Mouse (Mus musculus): ENCODE measurements at regions not wholly inside any gene's neighbourhood (a gene's known extent, or its start where the extent isn't known, plus 50 kb on each side); places are given as distances from the start of the nearest gene placed in this dataset.
A peak's percentile ranks its signal among the peaks of the same experiment; 100 is the strongest.

GRCm38 (mm10) chr2:51747675-51748319, 120.5 kb downstream of the Tas2r134 start:
- Histone ChIP-seq H3K79me2 (ENCODE audit: control insufficient read depth, insufficient read depth) (no peaks in the 10 kb centered on the region), H3ac (ENCODE audit: control insufficient read depth, insufficient read length) (no peak overlapping the region), H3K27me3 (ENCODE audit: control insufficient read depth, insufficient read depth, insufficient read length) (no peaks in the 10 kb centered on the region), H3K4me2 (ENCODE audit: low read depth) (no peak overlapping the region), H3K4me3 (no peak overlapping the region), H3K36me3 (ENCODE audit: control insufficient read depth, insufficient read depth) (no peaks in the 10 kb centered on the region)
- TF ChIP-seq MYOD1 (IDR thresholded peaks at IDR 0.05; ENCODE audit: control insufficient read depth in 1 of 3, insufficient read length in 2 of 3, low read depth in 2 of 3) = no peak
- no peak for TF ChIP-seq CEBPB (IDR thresholded peaks at IDR 0.05; ENCODE audit: insufficient read depth, poor library complexity, severe bottlenecking)
- TF ChIP-seq USF1 (IDR thresholded peaks at IDR 0.05; ENCODE audit: low read depth) = no peak
- TF ChIP-seq MYOG (IDR thresholded peaks at IDR 0.05; ENCODE audit: control insufficient read depth in 1 of 3, insufficient read depth in 1 of 3, insufficient read length in 2 of 3, low read depth in 2 of 3) = no peak
- TF ChIP-seq POLR2AphosphoS2 (IDR thresholded peaks at IDR 0.05; ENCODE audit: insufficient read length, low read depth) = no peak
- TF ChIP-seq TCF12 (IDR thresholded peaks at IDR 0.05; ENCODE audit: insufficient read depth, poor library complexity, severe bottlenecking) = no peak
- TF ChIP-seq E2F4 (IDR thresholded peaks at IDR 0.05; ENCODE audit: insufficient read depth) = no peak
- TF ChIP-seq SRF (IDR thresholded peaks at IDR 0.05; ENCODE audit: control insufficient read depth, insufficient read length, low read depth) = no peak
- TF ChIP-seq REST (IDR thresholded peaks at IDR 0.05; ENCODE audit: insufficient read depth, insufficient read length) = no peak
- TF ChIP-seq TCF3 (IDR thresholded peaks at IDR 0.05; ENCODE audit: insufficient read length, low read depth) = no peak
- TF ChIP-seq MAX (IDR thresholded peaks at IDR 0.05; ENCODE audit: low read depth) = no peak
- TF ChIP-seq POLR2A (IDR thresholded peaks at IDR 0.05; ENCODE audit: insufficient read length, low read depth) = no peak

GRCm38 (mm10) chr2:51749247-51749646, 121.9 kb downstream of the Tas2r134 start:
- no peak for TF ChIP-seq POLR2A (IDR thresholded peaks at IDR 0.05; ENCODE audit: insufficient read length, low read depth)
- no peak for TF ChIP-seq MYOG (IDR thresholded peaks at IDR 0.05; ENCODE audit: control insufficient read depth in 1 of 3, insufficient read depth in 1 of 3, insufficient read length in 2 of 3, low read depth in 2 of 3)
- no peak for TF ChIP-seq POLR2AphosphoS2 (IDR thresholded peaks at IDR 0.05; ENCODE audit: insufficient read length, low read depth)
- no peak for TF ChIP-seq USF1 (IDR thresholded peaks at IDR 0.05; ENCODE audit: low read depth)
- TF ChIP-seq TCF12 (IDR thresholded peaks at IDR 0.05; ENCODE audit: insufficient read depth, poor library complexity, severe bottlenecking) = no peak
- TF ChIP-seq TCF3 (IDR thresholded peaks at IDR 0.05; ENCODE audit: insufficient read length, low read depth) = no peak
- TF ChIP-seq E2F4 (IDR thresholded peaks at IDR 0.05; ENCODE audit: insufficient read depth) = no peak
- no peak for TF ChIP-seq MAX (IDR thresholded peaks at IDR 0.05; ENCODE audit: low read depth)
- no peak for TF ChIP-seq SRF (IDR thresholded peaks at IDR 0.05; ENCODE audit: control insufficient read depth, insufficient read length, low read depth)
- no peak for TF ChIP-seq MYOD1 (IDR thresholded peaks at IDR 0.05; ENCODE audit: control insufficient read depth in 1 of 3, insufficient read length in 2 of 3, low read depth in 2 of 3)
- no peak for TF ChIP-seq CEBPB (IDR thresholded peaks at IDR 0.05; ENCODE audit: insufficient read depth, poor library complexity, severe bottlenecking)
- no peak for TF ChIP-seq REST (IDR thresholded peaks at IDR 0.05; ENCODE audit: insufficient read depth, insufficient read length)
- Histone ChIP-seq H3K4me3 (no peak overlapping the region), H3K36me3 (ENCODE audit: control insufficient read depth, insufficient read depth) (no peaks in the 10 kb centered on the region), H3K79me2 (ENCODE audit: control insufficient read depth, insufficient read depth) (no peaks in the 10 kb centered on the region), H3ac (ENCODE audit: control insufficient read depth, insufficient read length) (no peak overlapping the region), H3K27me3 (ENCODE audit: control insufficient read depth, insufficient read depth, insufficient read length) (no peaks in the 10 kb centered on the region), H3K4me2 (ENCODE audit: low read depth) (no peak overlapping the region)

- Histone ChIP-seq H3K4me3 (no peak overlapping the region), H3K36me3 (ENCODE audit: control insufficient read depth, insufficient read depth) (no peaks in the 10 kb centered on the region), H3K79me2 (ENCODE audit: control insufficient read depth, insufficient read depth) (no peaks in the 10 kb centered on the region), H3ac (ENCODE audit: control insufficient read depth, insufficient read length) (no peak overlapping the region), H3K4me2 (ENCODE audit: low read depth) (no peak overlapping the region), H3K27me3 (ENCODE audit: control insufficient read depth, insufficient read depth, insufficient read length) (no peaks in the 10 kb centered on the region)
- TF ChIP-seq POLR2AphosphoS2 (IDR thresholded peaks at IDR 0.05; ENCODE audit: insufficient read length, low read depth) = no peak
- TF ChIP-seq TCF12 (IDR thresholded peaks at IDR 0.05; ENCODE audit: insufficient read depth, poor library complexity, severe bottlenecking) = no peak
- no peak for TF ChIP-seq POLR2A (IDR thresholded peaks at IDR 0.05; ENCODE audit: insufficient read length, low read depth)
- TF ChIP-seq REST (IDR thresholded peaks at IDR 0.05; ENCODE audit: insufficient read depth, insufficient read length) = no peak
- no peak for TF ChIP-seq CEBPB (IDR thresholded peaks at IDR 0.05; ENCODE audit: insufficient read depth, poor library complexity, severe bottlenecking)
- TF ChIP-seq MYOG (IDR thresholded peaks at IDR 0.05; ENCODE audit: control insufficient read depth in 1 of 3, insufficient read depth in 1 of 3, insufficient read length in 2 of 3, low read depth in 2 of 3) = no peak
- TF ChIP-seq USF1 (IDR thresholded peaks at IDR 0.05; ENCODE audit: low read depth) = no peak
- TF ChIP-seq MYOD1 (IDR thresholded peaks at IDR 0.05; ENCODE audit: control insufficient read depth in 1 of 3, insufficient read length in 2 of 3, low read depth in 2 of 3) = no peak
- TF ChIP-seq E2F4 (IDR thresholded peaks at IDR 0.05; ENCODE audit: insufficient read depth) = no peak
- no peak for TF ChIP-seq SRF (IDR thresholded peaks at IDR 0.05; ENCODE audit: control insufficient read depth, insufficient read length, low read depth)
- TF ChIP-seq MAX (IDR thresholded peaks at IDR 0.05; ENCODE audit: low read depth) = no peak
- no peak for TF ChIP-seq TCF3 (IDR thresholded peaks at IDR 0.05; ENCODE audit: insufficient read length, low read depth)
Observed at GRCm38 (mm10) chr2:51752941-51753564, 125.7 kb downstream of the Tas2r134 start.

- TF ChIP-seq E2F4 (IDR thresholded peaks at IDR 0.05; ENCODE audit: insufficient read depth) (no peak), TCF12 (IDR thresholded peaks at IDR 0.05; ENCODE audit: insufficient read depth, poor library complexity, severe bottlenecking) (no peak), SRF (IDR thresholded peaks at IDR 0.05; ENCODE audit: control insufficient read depth, insufficient read length, low read depth) (no peak), TCF3 (IDR thresholded peaks at IDR 0.05; ENCODE audit: insufficient read length, low read depth) (no peak), MYOD1 (IDR thresholded peaks at IDR 0.05; ENCODE audit: control insufficient read depth in 1 of 3, insufficient read length in 2 of 3, low read depth in 2 of 3) (peak in 1 of 3 experiments; percentile 22), USF1 (IDR thresholded peaks at IDR 0.05; ENCODE audit: low read depth) (no peak), POLR2A (IDR thresholded peaks at IDR 0.05; ENCODE audit: insufficient read length, low read depth) (no peak), MYOG (IDR thresholded peaks at IDR 0.05; ENCODE audit: control insufficient read depth in 1 of 3, insufficient read depth in 1 of 3, insufficient read length in 2 of 3, low read depth in 2 of 3) (no peak)
Observed at GRCm38 (mm10) chr2:51753565-51754031, 126.3 kb downstream of the Tas2r134 start.

More at GRCm38 (mm10) chr2:51753565-51754031, 126.3 kb downstream of the Tas2r134 start:
- no peaks in the 10 kb centered on the region for H3K27me3 ChIP-seq (ENCODE audit: control insufficient read depth, insufficient read depth, insufficient read length)
- H3K79me2 ChIP-seq (ENCODE audit: control insufficient read depth, insufficient read depth) = no peaks in the 10 kb centered on the region
- H3ac ChIP-seq (ENCODE audit: control insufficient read depth, insufficient read length) = no peak overlapping the region
- no peak overlapping the region for H3K4me2 ChIP-seq (ENCODE audit: low read depth)
- no peaks in the 10 kb centered on the region for H3K36me3 ChIP-seq (ENCODE audit: control insufficient read depth, insufficient read depth)
- H3K4me3 ChIP-seq = no peak overlapping the region
